Mouse (Mus musculus): ENCODE results near the gene Tshb. TPM values are rescaled to one million over a fixed set of nuclear protein-coding genes. Genes with fewer than 3 reads are reported as not detected.

The Tshb gene
- 0.04 and 0.05 TPM in 2 replicates for polyA plus RNA-seq (2015; fragmentation: Nextera tagmentation; extraction: Ambion mirVana)

GRCm38 (mm10) chr3:102782618-102783017, at the start of gene Tshb:
Gene Tshb, minus strand, starts transcription at chr3:102782718.

GRCm38 (mm10) chr3:102734313-102735030, 48.0 kb downstream of the Tshb start, which contains the start of gene Tspan2:
Gene Tspan2, plus strand, starts transcription at chr3:102734529.

Other genes starting within 250 kb of the Tshb start
- gene Tspan2, start 48.2 kb downstream of the Tshb start, polyA plus RNA-seq (2015; fragmentation: Nextera tagmentation; extraction: Ambion mirVana): 5.9 and 6.5 TPM in 2 replicates
- 0.47 TPM in 1 of 2 replicates, not detected in the other for gene Sycp1, start 153.4 kb upstream of the Tshb start, polyA plus RNA-seq (2015; fragmentation: Nextera tagmentation; extraction: Ambion mirVana)
- gene Nr1h5, start 181.4 kb upstream of the Tshb start, polyA plus RNA-seq (2015; fragmentation: Nextera tagmentation; extraction: Ambion mirVana): 0.08 and 0.11 TPM in 2 replicates
- 62.6 and 63.9 TPM in 2 replicates for gene Sike1, start 213.0 kb upstream of the Tshb start, polyA plus RNA-seq (2015; fragmentation: Nextera tagmentation; extraction: Ambion mirVana)
- gene Csde1, start 237.7 kb upstream of the Tshb start, polyA plus RNA-seq (2015; fragmentation: Nextera tagmentation; extraction: Ambion mirVana): 171 and 230 TPM in 2 replicates